Mouse (Mus musculus) lung, adult 18-20 months (tissue): ENCODE results near the gene Apol11a.
"Not testable (repeated sequence)": the region's sequence is repeated elsewhere in the genome, so short reads cannot be mapped to it uniquely, and the experiment has no call there.

Experiments
- DNase-seq, 2 experiments: peaks; one replicate each; pipeline ENCODE4 v3.0.0; 2022; ENCODE audit warnings: mixed read lengths in 2 of 2

Apol11a gene

DNA sequence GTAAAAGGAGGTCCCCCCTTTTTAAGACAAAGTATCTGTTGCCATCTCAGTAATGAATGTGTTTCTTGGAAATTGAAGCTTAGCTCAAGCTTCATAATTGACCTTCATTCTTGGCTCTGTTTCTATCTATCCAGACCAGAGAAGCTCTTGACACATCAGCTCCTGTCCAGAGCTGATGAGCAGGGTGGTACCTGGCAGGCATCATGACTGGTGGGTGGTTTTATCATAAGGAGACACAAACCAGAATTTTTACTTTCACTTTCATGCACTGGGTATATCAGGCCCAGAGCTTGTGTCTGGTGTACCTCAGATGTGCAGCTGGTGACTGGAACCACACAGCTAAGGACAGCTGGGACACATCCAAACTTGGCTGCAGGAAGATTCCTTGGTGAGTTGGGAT, at the start of gene Apol11a:
Gene Apol11a (plus strand): TSS at position 306 of the 400 bp plus-strand sequence.
- not testable (repeated sequence) for DNase-seq

DNA sequence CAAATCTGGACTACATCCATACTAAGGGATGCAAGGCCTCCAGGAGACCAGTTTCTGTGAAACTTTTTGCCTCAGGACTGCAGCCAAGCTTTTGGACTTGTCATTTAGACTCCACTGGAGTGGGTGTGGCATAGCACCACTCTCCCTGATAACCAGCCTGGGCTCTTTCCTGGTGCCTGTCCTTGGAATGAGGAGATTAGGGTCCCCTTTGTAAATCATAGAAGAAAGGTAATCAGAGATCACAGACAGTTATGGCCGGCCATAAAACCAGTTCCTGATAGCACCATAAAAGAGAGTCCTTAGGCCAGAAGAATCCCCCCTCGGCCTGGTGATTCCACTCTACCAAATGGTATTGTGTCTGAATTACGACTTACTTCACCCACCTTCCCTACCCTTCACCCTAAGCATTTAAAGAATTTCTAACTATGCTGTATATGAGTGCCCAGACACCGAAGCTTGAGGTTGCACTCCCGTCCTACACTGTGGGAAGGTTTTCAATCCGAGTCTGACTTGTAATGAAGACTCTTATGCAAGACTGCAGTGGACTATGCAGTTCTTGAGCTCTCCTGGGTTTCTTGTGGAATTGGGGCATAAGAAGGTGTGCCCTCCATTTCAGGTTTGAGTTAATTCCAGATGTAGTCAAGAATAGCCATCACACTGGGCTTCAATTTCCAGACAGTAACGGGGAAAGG, 33.2 kb upstream of the Apol11a start:
- DNase-seq = not testable (repeated sequence)

DNA sequence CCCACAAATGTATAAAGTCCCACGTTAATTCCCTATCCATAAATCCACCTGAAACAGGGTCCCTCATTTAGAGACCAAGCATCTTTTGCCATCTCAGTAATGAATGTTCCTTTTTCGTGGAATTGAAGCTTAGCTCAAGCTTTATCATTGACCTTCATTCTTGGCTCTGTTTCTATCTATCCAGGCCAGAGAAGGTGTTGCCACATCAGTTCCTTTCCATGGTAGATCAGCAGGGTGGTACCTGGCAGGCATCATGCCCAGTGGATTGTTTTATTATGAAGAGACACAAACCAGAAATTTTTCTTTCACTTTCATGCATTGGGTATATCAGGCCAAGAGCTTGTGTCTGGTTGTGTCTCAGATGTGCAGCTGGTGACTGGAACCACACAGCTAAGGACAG, 31.4 kb upstream of the Apol11a start, which contains the start of gene Apol10a:
Gene Apol10a (plus strand): TSS at position 355 of the 400 bp plus-strand sequence.
- DNase-seq = not testable (repeated sequence)

DNA sequence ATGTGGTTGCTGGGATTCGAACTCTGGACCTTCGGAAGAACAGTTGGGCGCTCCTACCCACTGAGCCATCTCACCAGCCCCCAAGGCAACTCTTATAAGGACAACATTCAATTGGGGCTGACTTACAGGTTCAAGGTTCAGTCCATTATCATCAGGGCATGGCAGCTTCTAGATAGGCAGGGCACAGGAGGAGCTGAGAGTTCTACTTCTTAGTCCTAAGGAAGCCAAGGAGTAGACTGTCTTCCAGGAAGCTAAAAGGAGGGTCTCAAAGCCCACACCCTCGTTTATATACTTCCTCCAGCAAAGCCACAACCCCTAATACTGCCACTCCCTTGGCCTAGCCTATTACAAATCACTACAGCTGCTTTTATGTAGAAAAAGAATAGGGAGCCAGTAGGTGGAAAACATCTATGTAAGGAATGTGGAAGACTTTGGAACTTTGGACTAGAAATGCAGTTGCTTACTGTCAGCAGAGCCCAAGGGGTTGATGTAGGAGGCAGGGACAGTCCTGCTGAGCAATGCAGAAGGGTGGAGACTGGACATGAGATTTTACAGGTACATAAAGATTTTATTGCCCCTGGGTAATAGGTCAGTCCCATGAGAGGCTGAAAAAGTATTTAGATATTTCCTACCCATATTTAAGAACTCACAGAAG, 25.8 kb upstream of the Apol11a start:
- no peak for DNase-seq

DNA sequence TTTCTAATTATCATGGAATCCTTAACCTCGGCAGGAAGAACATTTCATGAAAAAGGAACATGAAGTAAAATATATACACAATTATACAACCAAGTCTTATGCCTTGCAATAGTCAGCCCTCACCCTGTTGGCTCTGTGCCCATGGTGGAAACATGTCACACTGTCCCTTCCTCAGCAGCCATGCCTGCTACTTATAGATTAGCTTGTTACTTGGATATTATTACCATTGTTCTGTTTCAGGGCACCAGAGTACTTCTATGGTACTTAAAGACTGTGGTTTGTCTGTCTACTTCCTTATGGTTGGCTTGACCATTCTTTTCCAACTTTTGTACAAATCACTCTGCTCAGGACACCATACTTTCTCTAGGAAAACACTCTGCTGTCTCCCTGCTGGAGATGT, 14.9 kb upstream of the Apol11a start:
- DNase-seq = not testable (repeated sequence)

DNA sequence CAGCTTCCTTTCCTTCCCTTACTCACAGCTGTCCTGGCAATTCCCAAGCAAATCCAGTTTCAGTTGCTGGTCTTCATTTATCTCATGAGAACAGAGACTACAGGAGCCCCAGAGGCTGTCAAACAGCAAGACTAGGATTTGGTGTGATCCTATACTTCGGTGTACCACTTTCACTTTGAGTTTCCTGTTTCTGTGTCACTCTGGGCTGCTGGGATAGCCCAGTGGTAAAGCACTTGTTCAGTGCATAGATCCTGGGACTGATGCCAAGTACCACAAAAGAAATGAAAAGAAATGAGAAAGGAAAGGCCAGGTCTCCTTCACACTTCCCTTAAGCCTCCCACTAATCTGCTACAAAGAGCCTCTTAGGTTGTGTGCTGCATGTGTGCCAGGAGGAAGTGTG, 13.4 kb upstream of the Apol11a start:
- not testable (repeated sequence) for DNase-seq

DNA sequence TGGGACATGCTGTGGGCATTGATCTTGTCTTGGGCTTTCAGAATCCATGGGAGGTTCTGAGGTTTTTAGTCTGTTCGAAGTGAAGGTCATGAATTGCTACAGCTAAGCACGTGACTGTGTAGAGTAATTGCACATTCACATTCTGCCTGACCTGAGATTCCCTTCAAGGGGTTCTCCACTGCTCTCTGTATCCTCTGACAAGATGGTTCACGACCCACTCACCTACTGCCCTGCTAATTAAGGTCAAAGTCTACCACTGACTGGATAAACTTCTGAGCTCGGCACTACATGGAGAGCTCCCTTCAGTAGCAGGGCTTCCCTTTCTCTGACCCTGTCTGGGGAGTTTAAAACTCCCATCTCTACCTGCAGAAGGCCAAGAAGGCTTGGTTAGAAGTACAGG, 12.5 kb downstream of the Apol11a start:
- DNase-seq = not testable (repeated sequence)

DNA sequence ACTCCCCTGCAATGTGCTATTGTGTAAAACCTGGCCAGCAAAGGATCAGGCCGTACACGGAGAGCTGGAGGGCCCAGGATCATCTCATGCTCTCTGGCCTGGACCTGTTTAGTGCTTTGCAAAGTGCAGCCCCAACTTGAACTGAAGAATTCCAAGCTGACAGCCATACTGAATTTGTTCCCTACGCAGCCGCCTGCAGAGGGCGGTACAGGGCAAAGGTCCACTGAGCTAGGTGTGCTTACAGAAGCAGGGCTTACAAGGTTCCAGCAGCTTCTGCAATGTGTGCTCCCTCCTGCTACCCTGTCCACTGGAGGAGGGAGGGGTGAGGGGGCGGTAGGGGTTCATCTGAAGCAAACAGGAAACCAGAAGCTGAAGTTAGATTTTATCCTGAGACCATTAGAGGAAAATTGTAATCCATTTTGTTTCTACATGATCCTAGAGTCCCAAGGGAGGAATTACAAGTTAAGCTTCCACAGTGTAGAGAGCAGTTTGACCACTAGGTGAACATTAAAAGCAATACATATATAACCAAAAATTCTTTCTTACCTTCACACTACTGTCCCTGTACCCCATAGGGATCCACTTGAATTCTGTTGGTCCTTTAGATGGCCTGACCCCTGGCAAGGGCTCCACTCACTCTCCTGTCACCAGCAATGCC, 15.2 kb downstream of the Apol11a start:
- DNase-seq = peak; percentile 34 to 56

DNA sequence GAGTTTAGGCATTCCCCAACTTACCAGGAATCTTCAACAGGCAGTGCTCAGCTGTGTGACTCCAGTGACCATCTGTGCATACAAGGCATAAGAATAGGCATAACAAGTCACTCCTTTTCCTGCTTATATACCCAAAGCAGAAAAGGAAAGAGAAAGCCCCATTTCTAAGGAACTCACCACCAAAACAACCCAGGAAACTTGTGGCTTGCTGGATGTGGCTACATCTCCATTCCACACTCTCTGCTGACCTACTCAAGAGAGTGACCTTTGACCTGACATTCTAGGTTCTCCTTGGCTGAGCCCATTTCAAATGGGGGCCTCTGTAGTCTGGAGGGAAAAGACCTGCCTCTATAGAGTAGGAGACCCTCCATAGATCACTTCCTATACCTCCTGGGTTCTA, 25.1 kb downstream of the Apol11a start, which contains the start of gene Apol7c:
Gene Apol7c (minus strand): TSS at position 101 of the 400 bp plus-strand sequence.
- DNase-seq = no peak

DNA sequence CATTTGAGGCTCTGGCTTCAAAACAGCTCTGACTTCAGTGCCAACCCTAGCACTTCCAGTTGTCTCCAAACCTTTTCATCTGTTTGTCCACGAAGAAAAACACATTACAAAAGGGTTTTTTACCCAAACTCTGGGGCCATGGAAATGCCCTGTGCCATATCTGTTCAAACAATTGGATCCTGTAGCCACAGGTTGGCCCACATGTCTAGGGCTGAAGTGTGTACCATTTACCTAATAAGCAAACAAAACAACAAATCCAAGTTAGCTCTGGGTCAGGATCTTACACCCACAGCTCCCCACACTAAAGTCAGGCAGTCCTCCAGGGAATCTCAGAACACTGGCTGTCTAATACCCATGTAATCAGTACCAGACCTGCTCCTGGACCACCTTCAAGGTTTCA, 31.1 kb downstream of the Apol11a start:
- DNase-seq = not testable (repeated sequence)

DNA sequence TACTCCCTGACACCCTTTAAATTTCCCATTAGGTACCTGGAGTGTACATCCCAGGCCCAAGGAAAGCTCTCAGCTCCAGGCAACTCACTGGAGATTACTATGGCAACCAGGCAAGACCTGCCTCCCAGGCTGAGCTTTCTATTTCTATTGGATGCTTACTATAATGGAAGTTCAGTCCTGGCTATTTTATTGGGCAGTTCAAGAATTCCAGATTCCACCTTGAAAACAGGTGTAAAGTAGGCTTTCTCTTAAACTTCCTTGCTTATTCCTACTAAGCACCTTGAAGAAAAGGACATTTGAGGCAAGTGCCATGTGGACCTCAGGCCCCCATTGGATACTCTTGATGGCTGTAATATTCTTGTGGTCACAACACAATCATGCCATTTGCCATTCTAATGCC, 53.7 kb downstream of the Apol11a start, which contains the start of gene 1700025B11Rik:
Gene 1700025B11Rik (minus strand): TSS at position 101 of the 400 bp plus-strand sequence.
- no peak for DNase-seq

DNA sequence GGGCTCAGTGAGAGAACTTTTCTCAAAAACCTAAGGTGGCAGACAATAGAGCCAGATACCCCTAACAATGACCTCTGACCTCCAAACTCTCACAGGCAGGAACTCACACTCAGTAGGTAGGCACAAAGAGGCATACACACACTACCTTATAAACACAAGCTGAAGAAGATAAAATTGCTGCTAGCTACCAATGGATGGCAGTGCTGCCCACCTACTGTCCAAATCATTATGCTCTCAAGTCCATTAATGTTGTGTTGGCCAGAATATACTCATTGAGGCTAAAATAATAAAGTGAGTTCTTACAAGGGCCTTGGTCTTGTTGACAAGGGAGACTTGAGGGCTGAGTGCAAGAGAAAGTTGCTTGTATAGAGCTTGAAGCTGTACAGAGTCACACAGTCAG, 55.1 kb downstream of the Apol11a start:
- no peak for DNase-seq
